Mouse (Mus musculus): ENCODE data around the gene Bend3.
A peak's percentile ranks its signal among the peaks of the same experiment; 100 is the strongest.

The Bend3 gene

DNA sequence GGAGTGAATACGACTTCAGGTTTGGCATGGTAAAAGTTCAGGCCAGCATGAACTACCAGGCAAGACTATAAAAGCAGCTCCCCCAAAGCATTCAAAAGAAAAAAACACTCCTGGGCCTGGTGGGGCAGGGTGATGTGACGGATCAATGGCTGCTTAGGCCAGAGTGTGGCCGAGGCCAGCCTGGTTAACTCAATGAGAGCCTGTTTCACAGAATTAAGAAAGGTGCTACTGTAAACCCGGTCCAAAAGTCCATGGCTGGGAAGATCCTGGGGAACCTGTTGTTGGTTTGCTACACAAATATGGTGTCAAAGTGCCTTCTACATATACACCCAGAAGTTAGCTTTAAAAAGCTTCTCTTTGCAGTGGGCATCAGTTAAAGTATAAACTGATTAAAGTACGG, 60.2 kb downstream of the Bend3 start:
- DNase-seq = peak; percentile 73

DNA sequence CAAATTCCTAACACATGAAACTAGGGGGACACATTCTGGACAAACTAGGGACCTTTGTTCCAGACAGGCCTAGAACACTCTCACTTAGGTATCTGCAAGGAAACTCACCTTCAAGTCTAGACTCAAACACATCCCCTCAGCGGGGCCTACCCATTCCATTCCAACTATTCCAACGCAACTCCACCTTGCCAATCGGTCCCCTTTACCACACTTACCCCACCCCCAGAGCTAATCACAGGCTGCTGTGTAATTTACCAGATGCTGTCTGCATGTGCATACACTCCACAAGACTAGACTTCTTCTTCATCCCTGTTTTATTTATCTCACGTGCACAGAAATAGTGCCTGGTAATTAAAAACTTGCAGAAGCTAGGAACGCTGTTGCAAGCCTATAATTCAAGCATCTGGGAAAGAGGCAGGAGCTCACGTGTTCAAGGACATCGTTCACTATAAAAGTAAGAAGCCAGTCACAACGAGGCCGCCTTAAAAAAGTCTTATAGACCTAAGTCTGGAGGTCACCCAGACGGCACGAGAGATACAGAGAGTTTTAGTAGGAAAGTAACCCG, 61.2 kb downstream of the Bend3 start:
- DNase-seq = no peak

DNA sequence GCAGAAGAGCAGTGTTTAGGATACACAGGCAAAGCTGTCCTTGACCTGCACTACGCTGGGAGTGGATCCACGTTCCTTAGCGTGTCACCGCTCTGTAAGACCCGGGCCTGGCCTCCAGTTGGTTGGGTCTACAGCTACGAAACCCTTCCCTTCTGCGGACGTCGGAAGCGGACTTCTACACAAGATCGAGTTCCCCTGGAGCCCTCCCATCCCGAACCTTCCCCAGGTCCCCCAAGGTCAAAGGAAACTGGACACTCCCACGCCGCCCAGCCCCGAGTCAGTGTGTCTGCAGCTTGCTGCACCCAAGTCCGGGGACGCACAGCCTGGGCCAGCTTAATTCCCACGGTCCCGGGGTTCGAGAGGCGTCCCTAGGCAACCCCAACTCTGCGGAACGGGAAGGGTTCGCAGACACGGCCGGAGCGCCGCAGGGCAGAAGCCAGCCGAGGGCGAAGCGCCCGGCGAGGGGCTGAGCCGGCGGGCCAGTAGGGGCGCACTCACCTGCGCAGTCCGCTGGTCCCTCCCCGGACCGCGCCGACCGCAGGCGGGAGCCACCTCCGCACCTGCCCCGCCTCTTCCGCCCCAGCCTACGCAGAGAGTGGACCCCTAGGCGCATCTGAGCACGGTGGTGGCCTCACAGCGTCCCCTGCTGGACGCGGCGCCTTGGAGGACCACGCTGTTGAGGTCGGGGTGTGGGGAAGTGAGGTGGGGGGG, 62.0 kb downstream of the Bend3 start, which contains the start of gene 1700021F05Rik:
Gene 1700021F05Rik, minus strand, starts transcription at position 553 of the 711 bp plus-strand sequence.
- DNase-seq = peak; percentile 94

DNA sequence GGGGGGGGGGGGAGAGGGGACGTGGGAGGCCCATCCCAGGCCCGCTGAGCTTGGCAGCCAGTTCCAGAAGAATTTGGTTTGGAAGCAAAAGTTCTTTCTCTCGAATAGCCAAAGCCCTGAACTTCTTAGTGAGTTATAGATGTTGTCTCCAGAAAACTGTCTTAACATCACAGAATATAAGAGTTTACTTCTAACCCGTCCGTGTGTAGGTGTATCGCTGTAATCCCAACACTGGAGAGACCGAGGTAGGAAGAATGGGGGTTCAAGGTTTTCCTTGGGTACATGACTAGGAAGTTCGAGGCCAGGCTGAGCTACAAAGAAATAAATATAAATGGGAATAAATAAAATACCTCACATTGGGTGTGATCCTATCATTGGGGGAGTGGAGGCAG, 62.5 kb downstream of the Bend3 start:
- no peak for DNase-seq

DNA sequence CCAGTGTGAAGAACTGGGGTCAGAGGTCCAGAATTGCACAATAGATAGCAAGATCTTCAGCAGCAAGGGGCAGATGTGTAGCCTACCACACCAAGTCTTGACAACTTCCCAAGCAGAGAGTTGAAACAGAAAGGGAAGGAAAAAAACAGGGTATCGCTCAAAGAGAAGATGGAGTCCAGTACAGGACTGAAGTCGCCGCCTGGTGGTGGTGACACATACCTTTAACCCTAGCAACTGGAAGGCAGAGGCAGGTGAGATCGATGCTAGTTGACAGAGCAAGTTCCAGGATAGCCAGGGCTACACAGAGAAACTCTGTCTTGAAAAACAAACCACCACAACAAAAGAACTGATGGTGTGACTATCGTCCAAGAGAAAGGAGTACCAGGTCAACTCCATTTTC, 70.8 kb downstream of the Bend3 start:
- DNase-seq = no peak

DNA sequence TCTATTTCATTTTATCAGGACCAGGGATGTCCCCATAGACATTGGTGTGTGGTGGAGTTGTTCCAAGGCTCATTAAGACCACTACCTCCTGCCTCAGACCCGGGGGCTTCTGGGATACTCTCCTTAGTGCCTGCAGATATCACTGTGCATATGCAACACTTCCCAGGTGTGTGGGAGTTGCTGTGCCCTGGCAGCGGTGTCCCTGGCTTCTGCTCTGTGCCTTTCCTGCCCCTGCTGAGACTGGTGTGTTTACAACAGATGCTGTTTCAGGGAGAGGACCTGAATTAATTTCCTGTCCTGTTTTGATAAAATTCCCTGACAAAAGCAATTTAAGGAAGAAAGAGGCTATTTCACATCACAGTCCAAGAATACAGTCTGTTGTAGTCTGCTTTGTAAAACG, 72.3 kb downstream of the Bend3 start:
- DNase-seq = no peak

DNA sequence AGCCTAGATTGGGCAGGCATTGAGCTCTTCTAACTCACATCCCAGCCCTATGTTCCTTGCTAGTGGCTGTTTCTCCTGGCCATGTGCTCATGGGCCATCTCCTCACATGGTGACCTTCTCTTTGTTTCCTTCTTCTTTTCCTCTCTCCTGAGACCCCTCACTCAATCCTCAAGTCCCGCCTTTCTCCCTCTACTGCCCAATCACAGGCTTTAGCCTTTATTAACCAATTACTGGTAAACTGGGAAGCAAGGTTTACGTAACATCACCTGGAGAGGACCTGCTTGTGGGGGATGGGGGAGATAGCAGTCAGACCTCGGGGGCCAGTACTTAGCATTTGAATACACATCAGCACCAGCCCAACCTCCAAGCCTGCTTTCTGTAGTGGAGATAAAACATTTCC, 72.8 kb downstream of the Bend3 start:
- DNase-seq = no peak

DNA sequence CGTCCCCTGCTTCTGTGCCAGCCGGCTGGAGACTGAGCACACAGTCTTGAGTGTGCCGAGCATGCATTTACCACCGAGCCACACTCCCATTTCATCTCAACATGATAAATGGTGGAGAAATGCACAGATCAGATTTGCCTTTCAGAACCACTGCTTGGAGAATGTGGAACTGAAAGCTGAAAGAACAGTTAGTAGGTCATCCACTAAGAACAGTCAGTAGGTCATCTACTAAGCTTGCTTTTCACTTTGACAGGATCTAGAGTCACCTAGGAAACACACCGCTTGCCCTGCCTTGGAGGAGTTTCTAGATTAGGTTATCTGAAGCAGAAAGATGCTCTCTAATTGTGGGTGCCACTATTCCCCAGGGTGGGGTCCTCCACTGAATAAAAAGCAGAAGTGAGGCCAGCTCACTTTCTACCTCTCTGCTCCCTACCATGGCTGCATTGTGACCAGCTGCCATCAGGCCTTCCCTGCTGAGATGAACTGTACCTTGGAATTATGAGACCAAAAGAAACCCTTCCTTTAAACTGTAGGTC, 79.1 kb downstream of the Bend3 start:
- no peak for DNase-seq

DNA sequence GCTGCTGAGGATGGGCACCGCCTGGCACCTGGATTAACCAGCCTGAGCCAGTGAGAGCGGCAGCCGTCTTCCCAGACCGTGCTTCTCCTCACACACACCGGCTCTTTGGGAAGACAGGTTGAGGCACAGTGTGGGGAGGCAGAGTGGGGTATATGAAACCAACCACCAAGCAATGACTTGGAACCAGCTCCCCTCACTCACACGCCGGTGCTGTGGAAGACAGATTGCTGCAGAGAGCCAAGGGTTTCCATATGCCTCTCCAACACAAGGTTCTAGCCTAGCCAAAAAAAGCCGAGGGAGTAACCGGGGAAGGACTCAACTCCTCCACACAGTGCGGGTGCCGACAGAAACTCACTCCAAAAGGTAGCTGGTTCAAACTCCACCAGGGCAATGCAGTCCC, 80.7 kb downstream of the Bend3 start:
- DNase-seq = no peak

DNA sequence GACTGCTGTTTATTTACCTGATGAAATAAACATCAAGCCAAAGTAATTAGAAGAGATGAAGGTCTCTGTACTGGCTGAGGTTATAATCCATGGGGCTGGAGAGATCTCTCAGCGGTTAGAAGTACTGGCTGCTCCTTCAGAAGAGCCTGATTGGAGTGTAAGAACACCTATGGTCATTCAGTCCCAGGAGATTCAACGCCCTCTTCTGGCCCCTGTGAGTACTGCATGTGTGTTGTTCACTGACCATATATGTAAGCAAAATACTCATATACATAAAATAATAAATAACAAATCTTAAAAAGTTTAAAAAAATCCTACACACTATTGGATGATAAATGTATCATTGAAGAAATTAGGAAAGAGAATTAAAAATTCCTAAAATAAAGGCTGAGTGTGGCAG, 82.1 kb downstream of the Bend3 start:
- no peak for DNase-seq

DNA sequence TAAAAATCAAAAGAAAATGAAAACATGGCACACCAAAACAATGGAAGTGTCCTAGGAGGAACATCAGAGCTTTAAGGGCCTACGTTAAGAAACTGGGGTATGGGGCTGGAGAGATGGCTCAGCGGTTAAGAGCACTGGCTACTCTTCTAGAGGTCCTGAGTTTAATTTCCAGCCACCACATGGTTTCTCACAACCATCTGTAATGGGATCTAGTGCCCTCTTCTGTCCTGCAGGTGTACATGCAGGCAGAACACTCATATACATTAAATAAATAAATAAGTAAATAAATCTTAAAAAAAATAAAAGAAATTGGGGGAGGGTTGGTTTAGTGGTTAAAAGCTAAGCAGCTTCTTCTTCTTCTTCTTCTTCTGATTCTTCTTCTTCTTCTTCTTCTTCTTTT, 82.7 kb downstream of the Bend3 start:
- no peak for DNase-seq
